Mouse (Mus musculus) heart, embryonic 12.5 days (tissue): ENCODE measurements around the gene Gpr39. TPM values are rescaled to one million over a fixed set of nuclear protein-coding genes. Genes with fewer than 3 reads are reported as not detected.

Experiments used
- ATAC-seq: fragments of 200-750 bp; cut with Nextera tagmentation; 2 replicates; pipeline ENCODE4 v1.8.0; 2017; ENCODE audit warnings: moderate TSS enrichment, moderate library complexity; ENCODE audit not compliant: insufficient number of reproducible peaks, low FRiP score
- H3K27ac ChIP-seq: fragments of 300-500 bp; sonication (generic); 2 replicates; pipeline ENCODE4 v1.5.1; 2016; ENCODE audit warnings: mild to moderate bottlenecking, moderate library complexity; ENCODE audit not compliant: poor library complexity, severe bottlenecking
- H3K27me3 ChIP-seq: fragments of 300-500 bp; sonication (generic); replicated peaks from 2 replicates; pipeline ENCODE4 v1.6.1; 2016; ENCODE audit warnings: mild to moderate bottlenecking, moderate library complexity
- H3K36me3 ChIP-seq: fragments of 300-500 bp; sonication (generic); 2 replicates; pipeline ENCODE4 v1.6.1; 2016; ENCODE audit warnings: mild to moderate bottlenecking, moderate library complexity
- H3K4me1 ChIP-seq: fragments of 300-500 bp; sonication (generic); replicated peaks from 2 replicates; pipeline ENCODE4 v1.6.1; 2016; ENCODE audit warnings: mild to moderate bottlenecking
- H3K4me2 ChIP-seq: fragments of 300-500 bp; sonication (generic); 2 replicates; pipeline ENCODE4 v1.6.1; 2016; ENCODE audit warnings: mild to moderate bottlenecking, moderate library complexity
- H3K4me3 ChIP-seq: fragments of 300-500 bp; sonication (generic); 2 replicates; pipeline ENCODE4 v1.5.1; 2016; ENCODE audit warnings: mild to moderate bottlenecking
- H3K9ac ChIP-seq: fragments of 300-500 bp; sonication (generic); 2 replicates; pipeline ENCODE4 v1.6.1; 2016; ENCODE audit warnings: mild to moderate bottlenecking, moderate library complexity
- H3K9me3 ChIP-seq: fragments of 300-500 bp; sonication (generic); replicated peaks from 2 replicates; pipeline ENCODE4 v1.6.1; 2016; ENCODE audit warnings: mild to moderate bottlenecking, moderate library complexity
- WGBS: fragments of 180-500 bp; shearing (Covaris S2); methylation state at CpG from one replicate; pipeline ENCODE4 v1.1.7; 2016; 5-methylcytosine and 5-hydroxymethylcytosine counted together
- polyA plus RNA-seq: library from polyadenylated mRNA; unstranded; fragments of >200 nt; fragmentation: Nextera tagmentation; extraction: Ambion mirVana; gene quantifications from 2 replicates; pipeline ENCODE4 v1.2.1, GENCODE M21; 2016

Gpr39 gene
- polyA plus RNA-seq, 1 experiment from 2014 or later: 2.6 TPM

DNA sequence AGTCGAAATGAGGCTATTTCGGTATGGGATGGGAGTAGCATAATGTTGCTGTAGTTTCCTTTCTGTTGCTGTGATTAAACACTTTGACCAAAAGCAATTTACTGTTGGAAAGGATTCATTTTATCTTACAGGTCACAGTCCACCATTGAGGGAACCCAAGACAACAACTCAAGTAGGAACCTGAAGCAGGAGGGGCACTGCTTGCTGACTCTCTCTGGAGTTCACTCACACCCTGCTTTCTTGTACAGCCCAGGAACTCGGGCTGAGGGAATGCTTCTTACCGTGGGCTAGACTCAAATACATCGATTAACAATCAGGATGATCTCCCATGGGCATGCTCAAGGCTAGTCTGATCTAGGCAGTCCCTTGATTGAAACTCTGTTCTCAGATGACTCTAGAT, 14.1 kb upstream of the Gpr39 start:
- Histone ChIP-seq H3K9ac (no peak overlapping the region), H3K9me3 (0 out of 2 replicates have a peak, but pooled peaks cover 8% of the 10 kb centered on the region), H3K36me3 (no peaks in the 10 kb centered on the region), H3K27ac (peak overlapping the region; percentile 30; the same call in 1 of the 2 replicates), H3K4me2 (no peak overlapping the region), H3K4me3 (no peak overlapping the region), H3K4me1 (peaks cover 9% of the 10 kb centered on the region), H3K27me3 (no peaks in the 10 kb centered on the region)
- no peak for ATAC-seq
- WGBS: 71% methylated on average over 5 of the region's 5 CpGs

- H3K27me3 ChIP-seq: no peaks in the 10 kb centered on the region
- H3K4me2 ChIP-seq: no peak overlapping the region
- ATAC-seq: peak; percentile 66; the same call in 1 of the 2 replicates
- no peak overlapping the region for H3K4me3 ChIP-seq
- no peaks in the 10 kb centered on the region for H3K36me3 ChIP-seq
- 24% methylated on average over 4 of the region's 4 CpGs for WGBS
- H3K4me1 ChIP-seq: peaks cover 9% of the 10 kb centered on the region
- 0 out of 2 replicates have a peak, but pooled peaks cover 8% of the 10 kb centered on the region for H3K9me3 ChIP-seq
- peak overlapping the region; percentile 30; the same call in 1 of the 2 replicates for H3K27ac ChIP-seq
- no peak overlapping the region for H3K9ac ChIP-seq
These were observed 13.7 kb upstream of the Gpr39 start for GRCm38 (mm10) chr1:125663104-125663503.

DNA sequence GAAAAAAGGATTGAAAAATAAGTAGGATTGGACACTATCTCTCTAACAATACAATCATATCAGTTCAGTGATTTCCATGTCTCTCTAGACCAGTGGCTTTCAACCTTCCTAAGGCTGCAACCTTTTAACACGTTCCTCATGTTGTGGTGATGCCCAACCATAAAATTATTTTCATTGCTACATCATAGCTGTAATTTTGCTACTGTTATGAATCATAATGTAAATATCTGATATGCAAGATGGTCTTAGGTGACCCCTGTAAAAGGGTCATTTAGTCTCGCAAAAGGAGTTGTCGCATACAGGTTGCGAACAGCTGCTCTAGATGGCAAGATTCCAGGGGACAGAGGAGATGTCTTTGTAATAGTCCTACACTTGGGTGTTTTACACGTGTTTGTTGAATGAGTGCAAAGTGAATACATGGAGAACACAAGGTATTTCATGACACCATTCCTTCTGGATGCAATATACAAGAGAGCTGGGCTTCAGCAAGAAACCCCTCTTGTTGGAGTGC, 11.6 kb upstream of the Gpr39 start:
- 0 out of 2 replicates have a peak, but pooled peaks cover 8% of the 10 kb centered on the region for H3K9me3 ChIP-seq
- no peak overlapping the region for H3K27ac ChIP-seq
- no peak for ATAC-seq
- H3K4me1 ChIP-seq: peaks cover 9% of the 10 kb centered on the region
- no peak overlapping the region for H3K4me2 ChIP-seq
- H3K36me3 ChIP-seq: no peaks in the 10 kb centered on the region
- WGBS: 69% methylated on average over 5 of the region's 5 CpGs
- no peak overlapping the region for H3K4me3 ChIP-seq
- H3K9ac ChIP-seq: no peak overlapping the region
- no peaks in the 10 kb centered on the region for H3K27me3 ChIP-seq

DNA sequence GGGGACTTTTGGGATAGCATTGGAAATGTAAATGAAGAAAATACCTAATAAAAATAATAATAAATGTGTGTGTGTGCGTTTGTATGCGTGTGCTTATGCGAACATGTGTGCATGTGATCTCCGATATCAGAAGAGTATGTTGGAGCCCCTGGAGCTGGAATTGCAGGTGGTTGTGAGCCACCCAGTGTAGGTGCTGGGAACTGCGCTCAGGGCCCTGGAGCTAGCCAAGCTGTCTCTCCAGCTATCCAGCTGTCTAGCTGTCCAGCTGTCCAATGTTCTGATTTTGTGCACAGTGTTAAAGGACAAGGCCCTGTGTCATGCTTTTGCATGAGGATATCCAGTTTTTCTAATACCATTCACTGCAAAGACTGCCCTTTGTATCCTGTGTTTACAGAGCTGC, 7.8 kb upstream of the Gpr39 start:
- no peaks in the 10 kb centered on the region for H3K27me3 ChIP-seq
- no peaks in the 10 kb centered on the region for H3K4me1 ChIP-seq
- H3K9me3 ChIP-seq: no peaks in the 10 kb centered on the region
- ATAC-seq: no peak
- WGBS: 73% methylated on average over 5 of the region's 5 CpGs
- H3K9ac ChIP-seq: no peak overlapping the region
- no peak overlapping the region for H3K27ac ChIP-seq
- no peak overlapping the region for H3K4me3 ChIP-seq
- no peaks in the 10 kb centered on the region for H3K36me3 ChIP-seq
- no peak overlapping the region for H3K4me2 ChIP-seq

DNA sequence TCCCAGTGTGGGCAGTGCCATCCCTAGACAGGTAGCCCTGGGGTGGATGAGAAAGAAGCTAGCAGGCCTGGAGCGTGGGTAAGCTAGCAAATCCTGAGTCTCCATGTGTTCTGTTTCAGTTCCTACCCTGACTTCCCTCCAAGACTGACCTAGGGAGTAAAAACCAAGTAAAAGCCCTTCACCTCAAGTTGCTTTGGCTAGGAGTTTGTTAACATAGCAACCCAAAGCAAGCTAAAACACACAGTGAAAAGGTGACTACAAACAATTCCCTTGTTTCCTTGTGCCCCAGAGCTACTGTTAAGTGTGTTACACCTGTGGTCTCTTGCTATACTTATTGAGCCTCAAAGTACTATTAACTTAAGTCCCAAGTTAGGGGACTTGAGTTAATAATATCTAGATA, 1.6 kb upstream of the Gpr39 start:
- Histone ChIP-seq H3K36me3 (no peaks in the 10 kb centered on the region), H3K9ac (no peak overlapping the region), H3K27ac (no peak overlapping the region), H3K4me3 (no peak overlapping the region), H3K4me2 (no peak overlapping the region), H3K4me1 (peaks cover 23% of the 10 kb centered on the region), H3K9me3 (no peaks in the 10 kb centered on the region), H3K27me3 (no peaks in the 10 kb centered on the region)
- ATAC-seq: no peak
- WGBS: 84% methylated on average over 1 of the region's 1 CpGs

- Histone ChIP-seq H3K4me1 (peaks cover 23% of the 10 kb centered on the region), H3K27me3 (no peaks in the 10 kb centered on the region), H3K4me2 (peak overlapping the region; percentile 41), H3K4me3 (peak overlapping the region; percentile 12; the same call in 1 of the 2 replicates), H3K36me3 (no peaks in the 10 kb centered on the region), H3K9ac (no peak overlapping the region), H3K27ac (0 out of 2 replicates have a peak overlapping the region, but pooled peaks have one; percentile 25), H3K9me3 (no peaks in the 10 kb centered on the region)
- no peak for ATAC-seq
- WGBS: 84% methylated on average over 5 of the region's 5 CpGs
These were observed 491 bp downstream of the Gpr39 start for GRCm38 (mm10) chr1:125677286-125677685.

DNA sequence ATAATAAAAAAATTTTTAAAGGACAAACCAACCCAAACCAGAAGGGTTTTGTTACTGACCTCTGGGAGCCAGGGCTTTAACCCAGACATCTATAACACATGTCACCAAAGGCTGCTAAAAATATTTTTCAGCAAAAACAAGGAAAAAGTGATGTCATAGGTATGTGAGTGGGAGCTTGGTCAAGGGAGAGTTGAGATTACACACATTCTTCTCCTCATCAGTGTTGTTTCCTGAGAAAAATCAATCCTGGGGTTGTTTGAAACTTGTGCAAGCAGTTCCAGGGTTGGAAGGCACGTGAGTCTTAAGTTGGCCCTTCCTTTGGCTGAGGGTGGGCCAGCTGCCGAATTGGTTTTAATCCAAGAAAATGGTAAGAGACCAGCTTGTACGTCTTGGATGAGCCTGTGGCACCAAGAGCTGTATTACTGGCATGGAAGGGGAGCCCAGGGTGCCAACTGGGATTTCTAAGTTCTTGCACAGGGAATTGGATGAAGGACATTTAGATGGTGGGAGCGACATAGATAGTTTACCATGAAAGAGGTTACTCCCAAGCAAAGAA, 2.8 kb downstream of the Gpr39 start:
- H3K27me3 ChIP-seq: no peaks in the 10 kb centered on the region
- H3K9me3 ChIP-seq: no peaks in the 10 kb centered on the region
- no peak overlapping the region for H3K4me3 ChIP-seq
- peaks cover 23% of the 10 kb centered on the region for H3K4me1 ChIP-seq
- 62% methylated on average over 4 of the region's 4 CpGs for WGBS
- ATAC-seq: peak; percentile 54; the same call in 1 of the 2 replicates
- no peak overlapping the region for H3K4me2 ChIP-seq
- H3K36me3 ChIP-seq: no peaks in the 10 kb centered on the region
- no peak overlapping the region for H3K9ac ChIP-seq
- H3K27ac ChIP-seq: peak overlapping the region; percentile 50; the same call in 1 of the 2 replicates

DNA sequence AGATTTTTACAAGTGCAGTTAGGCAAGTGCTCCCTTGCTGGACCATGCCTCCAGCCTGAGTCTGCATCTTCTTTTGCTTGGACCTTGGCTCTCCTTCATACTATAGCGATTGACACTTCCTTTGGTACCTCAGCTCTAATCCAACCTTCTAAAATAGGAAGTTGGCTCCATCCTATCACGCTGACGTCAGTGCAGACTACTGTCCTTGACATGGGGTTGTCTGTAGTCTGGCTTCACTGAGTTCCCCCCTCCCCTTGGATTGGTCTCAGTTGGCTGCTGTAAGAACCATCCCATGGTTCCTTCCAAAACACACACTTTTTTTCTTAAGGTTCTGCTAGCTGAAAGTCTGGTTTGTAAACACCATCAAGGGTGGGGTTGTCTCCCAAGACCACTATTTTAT, 7.6 kb downstream of the Gpr39 start:
- 66% methylated on average over 3 of the region's 3 CpGs for WGBS
- Histone ChIP-seq H3K4me2 (no peak overlapping the region), H3K9me3 (no peaks in the 10 kb centered on the region), H3K27me3 (no peaks in the 10 kb centered on the region), H3K27ac (no peak overlapping the region), H3K9ac (no peak overlapping the region), H3K4me1 (no peaks in the 10 kb centered on the region), H3K4me3 (no peak overlapping the region), H3K36me3 (no peaks in the 10 kb centered on the region)
- ATAC-seq: no peak

- ATAC-seq: no peak
- no peak overlapping the region for H3K4me2 ChIP-seq
- no peaks in the 10 kb centered on the region for H3K36me3 ChIP-seq
- no peak overlapping the region for H3K4me3 ChIP-seq
- H3K27ac ChIP-seq: no peak overlapping the region
- WGBS: 83% methylated on average over 1 of the region's 1 CpGs
- no peaks in the 10 kb centered on the region for H3K4me1 ChIP-seq
- no peaks in the 10 kb centered on the region for H3K27me3 ChIP-seq
- H3K9ac ChIP-seq: no peak overlapping the region
- no peaks in the 10 kb centered on the region for H3K9me3 ChIP-seq
These were observed 8.5 kb downstream of the Gpr39 start for GRCm38 (mm10) chr1:125685304-125685703.

GRCm38 (mm10) chr1:125687701-125688420, 11.1 kb downstream of the Gpr39 start:
- no peak overlapping the region for H3K4me2 ChIP-seq
- 73% methylated on average over 13 of the region's 13 CpGs for WGBS
- no peak for ATAC-seq

DNA sequence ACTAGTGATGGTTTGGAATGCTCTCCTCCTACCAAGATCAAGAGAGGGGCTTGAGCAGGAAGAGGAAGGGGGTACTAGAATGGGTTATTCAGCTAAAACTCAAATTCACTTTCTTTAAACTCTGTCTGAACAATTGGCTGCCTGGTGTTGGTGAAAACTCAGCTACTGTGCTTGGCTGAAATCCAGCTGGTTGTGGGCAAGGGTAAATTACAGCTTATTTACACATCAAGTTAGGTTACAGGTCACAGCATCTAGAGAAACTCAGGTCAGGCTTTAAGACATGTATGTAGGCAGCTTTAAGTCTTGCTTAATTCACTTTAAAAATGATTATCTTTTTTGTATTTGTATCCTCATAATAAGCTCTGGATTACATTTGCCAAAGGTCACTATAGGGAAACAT, 16.7 kb downstream of the Gpr39 start:
- Histone ChIP-seq H3K36me3 (no peaks in the 10 kb centered on the region), H3K9ac (no peak overlapping the region), H3K27me3 (no peaks in the 10 kb centered on the region), H3K4me1 (no peaks in the 10 kb centered on the region), H3K4me3 (no peak overlapping the region), H3K27ac (no peak overlapping the region), H3K4me2 (no peak overlapping the region), H3K9me3 (no peaks in the 10 kb centered on the region)
- ATAC-seq: no peak

More at GRCm38 (mm10) chr1:125687701-125688420, 11.1 kb downstream of the Gpr39 start:
- no peak overlapping the region for H3K9ac ChIP-seq
- no peak overlapping the region for H3K4me3 ChIP-seq
- no peak overlapping the region for H3K27ac ChIP-seq
- H3K9me3 ChIP-seq: no peaks in the 10 kb centered on the region
- no peaks in the 10 kb centered on the region for H3K36me3 ChIP-seq
- no peaks in the 10 kb centered on the region for H3K27me3 ChIP-seq
- no peaks in the 10 kb centered on the region for H3K4me1 ChIP-seq
